Mouse (Mus musculus): ENCODE results near the gene Ppm1j. TPM values are rescaled to one million over a fixed set of nuclear protein-coding genes. Genes with fewer than 3 reads are reported as not detected.
A peak's percentile ranks its signal among the peaks of the same experiment; 100 is the strongest.
"Not testable (repeated sequence)": the region's sequence is repeated elsewhere in the genome, so short reads cannot be mapped to it uniquely, and the experiment has no call there.

Ppm1j gene
- polyA plus RNA-seq (2015; fragmentation: Nextera tagmentation; extraction: Ambion mirVana) = 4.6 and 5.5 TPM in 2 replicates

GRCm38 (mm10) chr3:104780561-104781420 is at the start of gene Ppm1j:
TSS of gene Ppm1j (plus strand) at chr3:104781056.
- H3K4me3 ChIP-seq = peak within 1 kb of the TSS; percentile 52
- H3K27ac ChIP-seq = no peak within 1 kb of the TSS
- H3K9me3 ChIP-seq = no peaks in the 10 kb centered on the region
- peak; percentile 66 for ATAC-seq (ENCODE audit: insufficient number of reproducible peaks, low FRiP score, low TSS enrichment, low read depth)
- no peaks in the 10 kb centered on the region for H3K36me3 ChIP-seq
- peaks cover 31% of the 10 kb centered on the region for H3K4me1 ChIP-seq
- 1% methylated on average over 56 of the region's 56 CpGs for WGBS
- peaks cover 86% of the 10 kb centered on the region for H3K27me3 ChIP-seq
- H3K9ac ChIP-seq = peak within 1 kb of the TSS; percentile 41
- peak within 1 kb of the TSS; percentile 98 for H3K4me2 ChIP-seq

GRCm38 (mm10) chr3:104732907-104733306 is 47.9 kb upstream of the Ppm1j start:
- WGBS = 28% methylated on average over 3 of the region's 3 CpGs
- Histone ChIP-seq H3K4me2 (no peak overlapping the region), H3K9ac (no peak overlapping the region), H3K27me3 (no peaks in the 10 kb centered on the region), H3K4me3 (no peak overlapping the region), H3K9me3 (no peaks in the 10 kb centered on the region), H3K4me1 (no peaks in the 10 kb centered on the region), H3K27ac (no peak overlapping the region), H3K36me3 (no peaks in the 10 kb centered on the region)
- no peak for ATAC-seq (ENCODE audit: insufficient number of reproducible peaks, low FRiP score, low TSS enrichment, low read depth)

GRCm38 (mm10) chr3:104734654-104735053 is 46.2 kb upstream of the Ppm1j start:
- no peak overlapping the region for H3K4me3 ChIP-seq
- no peak for ATAC-seq (ENCODE audit: insufficient number of reproducible peaks, low FRiP score, low TSS enrichment, low read depth)
- no peaks in the 10 kb centered on the region for H3K9me3 ChIP-seq
- H3K9ac ChIP-seq = no peak overlapping the region
- H3K4me1 ChIP-seq = no peaks in the 10 kb centered on the region
- H3K27me3 ChIP-seq = no peaks in the 10 kb centered on the region
- no peak overlapping the region for H3K4me2 ChIP-seq
- no peaks in the 10 kb centered on the region for H3K36me3 ChIP-seq
- WGBS = 39% methylated on average over 7 of the region's 7 CpGs
- no peak overlapping the region for H3K27ac ChIP-seq

- 89% methylated on average over 3 of the region's 3 CpGs for WGBS
- Histone ChIP-seq H3K27me3 (no peaks in the 10 kb centered on the region), H3K9me3 (no peaks in the 10 kb centered on the region), H3K27ac (no peak overlapping the region), H3K4me3 (no peak overlapping the region), H3K36me3 (no peaks in the 10 kb centered on the region), H3K9ac (no peak overlapping the region), H3K4me2 (no peak overlapping the region), H3K4me1 (no peaks in the 10 kb centered on the region)
- no peak for ATAC-seq (ENCODE audit: insufficient number of reproducible peaks, low FRiP score, low TSS enrichment, low read depth)
These were observed 38.9 kb upstream of the Ppm1j start for GRCm38 (mm10) chr3:104741954-104742353.

GRCm38 (mm10) chr3:104743161-104743560 is 37.7 kb upstream of the Ppm1j start:
- Histone ChIP-seq H3K9ac (no peak overlapping the region), H3K27me3 (no peaks in the 10 kb centered on the region), H3K4me3 (no peak overlapping the region), H3K9me3 (no peaks in the 10 kb centered on the region), H3K4me1 (no peaks in the 10 kb centered on the region), H3K36me3 (no peaks in the 10 kb centered on the region), H3K27ac (no peak overlapping the region), H3K4me2 (no peak overlapping the region)
- 33% methylated on average over 1 of the region's 1 CpGs for WGBS
- no peak for ATAC-seq (ENCODE audit: insufficient number of reproducible peaks, low FRiP score, low TSS enrichment, low read depth)

GRCm38 (mm10) chr3:104743864-104744263 is 37.0 kb upstream of the Ppm1j start:
- Histone ChIP-seq H3K4me1 (no peaks in the 10 kb centered on the region), H3K36me3 (no peaks in the 10 kb centered on the region), H3K4me3 (no peak overlapping the region), H3K9me3 (no peaks in the 10 kb centered on the region), H3K9ac (no peak overlapping the region), H3K27ac (no peak overlapping the region), H3K4me2 (no peak overlapping the region), H3K27me3 (no peaks in the 10 kb centered on the region)
- ATAC-seq (ENCODE audit: insufficient number of reproducible peaks, low FRiP score, low TSS enrichment, low read depth) = no peak
- 69% methylated on average over 1 of the region's 1 CpGs for WGBS

- H3K9me3 ChIP-seq; H3K36me3 ChIP-seq; H3K4me3 ChIP-seq; H3K4me1 ChIP-seq; ATAC-seq (ENCODE audit: insufficient number of reproducible peaks, low FRiP score, low TSS enrichment, low read depth); H3K27ac ChIP-seq; H3K4me2 ChIP-seq; H3K9ac ChIP-seq; H3K27me3 ChIP-seq: not testable (repeated sequence)
- WGBS = 18% methylated on average over 24 of the region's 25 CpGs
These were observed 28.0 kb upstream of the Ppm1j start for GRCm38 (mm10) chr3:104752845-104753244.

GRCm38 (mm10) chr3:104758406-104758805 is 22.4 kb upstream of the Ppm1j start:
- no peaks in the 10 kb centered on the region for H3K36me3 ChIP-seq
- H3K4me3 ChIP-seq = peak overlapping the region; percentile 32
- no peak overlapping the region for H3K9ac ChIP-seq
- no peaks in the 10 kb centered on the region for H3K27me3 ChIP-seq
- peak; percentile 81 for ATAC-seq (ENCODE audit: insufficient number of reproducible peaks, low FRiP score, low TSS enrichment, low read depth)
- peaks cover 4% of the 10 kb centered on the region for H3K4me1 ChIP-seq
- 2% methylated on average over 27 of the region's 27 CpGs for WGBS
- no peak overlapping the region for H3K27ac ChIP-seq
- peak overlapping the region; percentile 56 for H3K4me2 ChIP-seq
- no peaks in the 10 kb centered on the region for H3K9me3 ChIP-seq

- H3K4me2 ChIP-seq = peak overlapping the region; percentile 56
- no peaks in the 10 kb centered on the region for H3K27me3 ChIP-seq
- H3K36me3 ChIP-seq = no peaks in the 10 kb centered on the region
- H3K27ac ChIP-seq = no peak overlapping the region
- no peak overlapping the region for H3K9ac ChIP-seq
- peaks cover 4% of the 10 kb centered on the region for H3K4me1 ChIP-seq
- 20% methylated on average over 5 of the region's 5 CpGs for WGBS
- no peaks in the 10 kb centered on the region for H3K9me3 ChIP-seq
- ATAC-seq (ENCODE audit: insufficient number of reproducible peaks, low FRiP score, low TSS enrichment, low read depth) = no peak
- peak overlapping the region; percentile 32 for H3K4me3 ChIP-seq
These were observed 22.0 kb upstream of the Ppm1j start for GRCm38 (mm10) chr3:104758869-104759268.

- not testable (repeated sequence) for H3K9me3 ChIP-seq; H3K36me3 ChIP-seq; ATAC-seq (ENCODE audit: insufficient number of reproducible peaks, low FRiP score, low TSS enrichment, low read depth); H3K9ac ChIP-seq; H3K27me3 ChIP-seq; H3K4me1 ChIP-seq; H3K4me2 ChIP-seq; H3K27ac ChIP-seq; H3K4me3 ChIP-seq
- WGBS = 42% methylated on average over 20 of the region's 20 CpGs
These were observed 18.6 kb upstream of the Ppm1j start for GRCm38 (mm10) chr3:104762103-104762863.

GRCm38 (mm10) chr3:104765021-104765420 is 15.8 kb upstream of the Ppm1j start:
- no peak overlapping the region for H3K9ac ChIP-seq
- H3K27ac ChIP-seq = no peak overlapping the region
- 22% methylated on average over 4 of the region's 4 CpGs for WGBS
- H3K4me3 ChIP-seq = no peak overlapping the region
- H3K4me2 ChIP-seq = no peak overlapping the region
- no peaks in the 10 kb centered on the region for H3K9me3 ChIP-seq
- no peaks in the 10 kb centered on the region for H3K27me3 ChIP-seq
- no peaks in the 10 kb centered on the region for H3K4me1 ChIP-seq
- ATAC-seq (ENCODE audit: insufficient number of reproducible peaks, low FRiP score, low TSS enrichment, low read depth) = no peak
- no peaks in the 10 kb centered on the region for H3K36me3 ChIP-seq

- ATAC-seq (ENCODE audit: insufficient number of reproducible peaks, low FRiP score, low TSS enrichment, low read depth) = no peak
- H3K4me2 ChIP-seq = no peak overlapping the region
- H3K36me3 ChIP-seq = no peaks in the 10 kb centered on the region
- no peak overlapping the region for H3K4me3 ChIP-seq
- H3K9me3 ChIP-seq = no peaks in the 10 kb centered on the region
- peaks cover 11% of the 10 kb centered on the region for H3K4me1 ChIP-seq
- H3K9ac ChIP-seq = no peak overlapping the region
- no peak overlapping the region for H3K27ac ChIP-seq
- 62% methylated on average over 2 of the region's 2 CpGs for WGBS
- H3K27me3 ChIP-seq = no peaks in the 10 kb centered on the region
These were observed 13.7 kb upstream of the Ppm1j start for GRCm38 (mm10) chr3:104767141-104767540.

Measured in limb, embryonic 15.5 days (tissue).